Mouse (Mus musculus): Measurements from ENCODE around the gene Itgb6.

DNA sequence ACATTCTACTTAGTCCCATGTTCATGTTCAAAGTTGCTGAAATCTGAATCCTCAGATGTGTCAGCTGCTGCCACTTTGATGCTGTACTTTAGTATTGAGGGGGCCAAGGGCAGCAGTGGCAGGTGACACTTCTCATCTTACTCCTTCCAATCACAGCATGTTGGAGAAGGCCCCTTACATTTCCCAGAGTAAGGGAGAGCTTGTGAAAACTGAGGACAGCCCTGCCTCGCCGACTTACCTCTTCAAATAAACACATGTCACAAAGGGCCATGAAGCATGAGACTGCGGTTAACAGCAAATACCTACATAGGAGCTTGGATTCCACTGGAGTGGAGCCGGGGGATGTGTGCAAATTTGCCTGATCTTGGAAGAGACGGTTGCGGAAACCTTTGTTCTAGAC lies 86.4 kb downstream of the Itgb6 start:
- TF ChIP-seq CTCF (conservative IDR thresholded peaks at IDR 0.05; ENCODE audit: low read length) (no peak), NANOG (IDR thresholded peaks at IDR 0.05; ENCODE audit: borderline replicate concordance, low read length) (no peak), POU5F1 (IDR thresholded peaks at IDR 0.05; ENCODE audit: borderline replicate concordance, low read length) (no peak)
